ENCODE assay signal across 9 mouse cellular contexts in the genomic region with DNA sequence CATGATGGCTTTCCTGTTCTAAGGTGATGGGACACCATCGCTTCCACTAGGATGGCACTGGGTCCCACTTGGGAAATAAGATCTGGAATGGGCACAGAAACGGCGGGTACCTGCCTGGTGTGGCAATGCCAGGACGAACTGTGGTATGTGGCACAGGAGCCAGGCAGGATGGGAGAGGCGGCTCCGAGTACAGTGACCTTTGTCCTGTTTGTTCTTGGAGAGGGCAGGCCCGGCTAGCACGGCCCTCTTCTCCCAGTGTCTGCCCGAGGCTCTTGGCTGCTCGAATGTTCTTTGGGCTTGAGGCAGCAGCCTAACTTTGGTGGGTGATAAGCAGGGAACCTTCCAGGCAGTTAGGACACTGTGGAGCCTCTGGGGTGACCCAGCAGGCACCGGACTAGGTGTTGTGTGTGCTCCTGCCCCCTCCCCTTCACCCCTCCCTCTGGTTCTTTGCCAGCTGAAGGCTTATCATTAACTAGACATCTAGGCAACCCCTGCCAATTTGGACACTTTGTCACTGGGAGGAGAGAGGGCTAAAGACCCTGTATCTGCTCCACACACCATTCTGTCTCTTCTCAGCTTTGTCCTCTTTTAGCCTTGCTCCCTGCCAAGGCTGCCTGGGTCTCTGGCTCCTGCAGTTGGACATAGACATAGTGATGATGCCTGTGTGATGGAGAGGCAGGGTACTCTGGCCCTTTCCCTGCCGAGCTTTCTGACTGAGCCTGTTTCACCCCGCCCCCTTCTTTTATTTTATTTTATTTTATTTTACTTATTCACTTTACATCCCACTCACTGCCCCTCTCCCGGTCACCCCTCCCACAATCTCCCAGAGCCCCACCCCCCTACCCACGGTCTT. TPM values are rescaled to one million over a fixed set of nuclear protein-coding genes. Genes with fewer than 3 reads are reported as not detected.
DNase-seq lines count a peak whose midpoint lies in the region; ATAC-seq and TF ChIP-seq lines count a peak whose summit lies in the region.
"Had no signal": no experiment of that assay in that cellular context is flagged by ENCODE, and none has a peak within 500 bp of the region (broad histone marks: within the 10 kb centered on the region; RNA-seq: fewer than 3 reads in every experiment).

No protein-coding gene starts in this region.

- no peaks in the 10 kb centered on the region for H3K36me3 ChIP-seq in heart, embryonic 16.5 days (ENCODE audit: control insufficient read depth, insufficient read depth)
- H3K36me3 ChIP-seq: G1E had no signal

- peaks cover 66% of the 10 kb centered on the region for H3K4me1 ChIP-seq in heart, embryonic 16.5 days (ENCODE audit: control insufficient read depth, insufficient read depth, low read length)
- H3K4me1 ChIP-seq in olfactory bulb, adult 2 months (ENCODE audit: control insufficient read depth, insufficient read depth, low read length): peaks cover 28% of the 10 kb centered on the region

- H3K27me3 ChIP-seq in heart, embryonic 16.5 days (ENCODE audit: control insufficient read depth, insufficient read depth, low read length): no peaks in the 10 kb centered on the region

- H3K4me3 ChIP-seq in layer of hippocampus, adult 2 months: no peak overlapping the region
- H3K4me3 ChIP-seq in heart, embryonic 16.5 days (ENCODE audit: low read length): no peak overlapping the region; the same call in 1 of the 2 replicates
- H3K4me3 ChIP-seq in olfactory bulb, adult 2 months (ENCODE audit: insufficient read depth, low read depth, low read length): no peak overlapping the region

- WGBS in heart, embryonic 16.5 days: 42% methylated on average over 15 of the region's 15 CpGs
- WGBS in olfactory bulb, adult 2 months: 59% methylated on average over 15 of the region's 15 CpGs

- no peak for TF ChIP-seq CTCF in layer of hippocampus, adult 2 months (conservative IDR thresholded peaks at IDR 0.05)
- no peak for TF ChIP-seq CTCF in olfactory bulb, adult 2 months (IDR thresholded peaks at IDR 0.05; ENCODE audit: insufficient read depth, low read depth, low read length)

- H3K4me2 ChIP-seq in heart, embryonic 16.5 days (ENCODE audit: low read depth, low read length): peak overlapping the region; percentile 24

- DNase-seq in layer of hippocampus, adult 2 months (ENCODE audit: low spot score in 2 of 2): no peak
- DNase-seq in layer of hippocampus, adult 18-20 months (ENCODE audit: low spot score in 2 of 2): no peak
- peak; percentile 59 to 73 for DNase-seq in kidney, postnatal 4 days
- DNase-seq in layer of hippocampus, adult 9-11 months: no peak
- DNase-seq in cerebellum, postnatal 36 days: no peak
- DNase-seq in embryo, embryonic 10 days (ENCODE audit: low spot score): no peak

- H3K9me3 ChIP-seq in heart, embryonic 16.5 days (replicated peaks; ENCODE audit: control insufficient read depth, low read length): no peaks in the 10 kb centered on the region
- H3K9me3 ChIP-seq: G1E had no signal

- H3K9ac ChIP-seq in heart, embryonic 16.5 days (ENCODE audit: low read length): peak overlapping the region; percentile 52

- no peak for TF ChIP-seq POLR2A in olfactory bulb, adult 2 months (IDR thresholded peaks at IDR 0.05; ENCODE audit: insufficient read depth, low read depth, low read length)

- ATAC-seq in heart, embryonic 16.5 days (replicated peaks; ENCODE audit: extremely low read depth, insufficient read depth, low FRiP score): peak; percentile 55

- H3K27ac ChIP-seq in layer of hippocampus, adult 2 months: peak overlapping the region; percentile 68
- H3K27ac ChIP-seq in heart, embryonic 16.5 days (ENCODE audit: low read length): peak overlapping the region; percentile 84
- peak overlapping the region; percentile 16 for H3K27ac ChIP-seq in olfactory bulb, adult 2 months (ENCODE audit: insufficient read depth, low read depth, low read length)

RNA-seq across cellular contexts. Expression of a gene that starts 25.1 kb away (rescaled TPM):
- total RNA-seq in layer of hippocampus, adult 2 months (2021): 100 to 1,000 TPM; 588 to 630 TPM
- 100 to 1,000 TPM; 601 to 621 TPM for total RNA-seq in layer of hippocampus, adult 18-20 months (2021)
- 306 and 316 TPM in 2 replicates for polyA plus RNA-seq in heart, embryonic 16.5 days (2015; fragmentation: Nextera tagmentation; extraction: Ambion mirVana)
- polyA plus RNA-seq in olfactory bulb, adult 2 months (2012; ENCODE audit: insufficient read depth, insufficient read length, low replicate concordance, missing spikeins): 113 and 352 TPM in 2 replicates

Comparison
In these comparisons a context has a peak if more than half of its experiments do, and no peak if none do; other contexts are left out.
1. DNase-seq: peak in kidney, postnatal 4 days (2 of 2); none in layer of hippocampus, adult 2 months (0 of 2), layer of hippocampus, adult 18-20 months (0 of 2), layer of hippocampus, adult 9-11 months (single experiment), cerebellum, postnatal 36 days (0 of 2) and embryo, embryonic 10 days (single experiment).
2. H3K27ac ChIP-seq: peak in every context shown above with its lines; median percentile 84 in heart, embryonic 16.5 days; 68 in layer of hippocampus, adult 2 months; 16 in olfactory bulb, adult 2 months.